Mouse (Mus musculus): ENCODE results near the gene Mrpl9. TPM values are rescaled to one million over a fixed set of nuclear protein-coding genes. Genes with fewer than 3 reads are reported as not detected.

Mrpl9 gene
- polyA plus RNA-seq, 1 experiment: 47.5 TPM

GRCm38 (mm10) chr3:94402451-94402850 is 40.7 kb upstream of the Mrpl9 start:
- 88% methylated on average over 8 of the region's 8 CpGs for WGBS
- no peak for DNase-seq
- Histone ChIP-seq H3K27me3 (ENCODE audit: control insufficient read depth, insufficient read depth, low read length) (no peaks in the 10 kb centered on the region), H3K4me3 (ENCODE audit: control insufficient read depth, insufficient read depth, low read length) (no peak overlapping the region), H3K4me1 (replicated peaks; ENCODE audit: control insufficient read depth, insufficient read depth, low read length) (peaks cover 48% of the 10 kb centered on the region), H3K36me3 (ENCODE audit: control insufficient read depth, insufficient read depth, low read length) (no peaks in the 10 kb centered on the region; the same call in 1 of the 2 replicates), H3K27ac (ENCODE audit: control insufficient read depth, insufficient read depth, low read length) (no peak overlapping the region)
- TF ChIP-seq POLR2A (IDR thresholded peaks at IDR 0.05; ENCODE audit: control insufficient read depth, extremely low read depth, insufficient read depth, low read length, poor library complexity): no peak
- TF ChIP-seq CTCF (IDR thresholded peaks at IDR 0.05; ENCODE audit: borderline replicate concordance, control insufficient read depth, extremely low read depth, insufficient read depth, low read length, poor library complexity): no peak

- Histone ChIP-seq H3K27me3 (ENCODE audit: control insufficient read depth, insufficient read depth, low read length) (no peaks in the 10 kb centered on the region), H3K4me1 (replicated peaks; ENCODE audit: control insufficient read depth, insufficient read depth, low read length) (peaks cover 34% of the 10 kb centered on the region), H3K4me3 (ENCODE audit: control insufficient read depth, insufficient read depth, low read length) (no peak overlapping the region), H3K36me3 (ENCODE audit: control insufficient read depth, insufficient read depth, low read length) (no peaks in the 10 kb centered on the region), H3K27ac (ENCODE audit: control insufficient read depth, insufficient read depth, low read length) (no peak overlapping the region)
- TF ChIP-seq CTCF (IDR thresholded peaks at IDR 0.05; ENCODE audit: borderline replicate concordance, control insufficient read depth, extremely low read depth, insufficient read depth, low read length, poor library complexity) (no peak), POLR2A (IDR thresholded peaks at IDR 0.05; ENCODE audit: control insufficient read depth, extremely low read depth, insufficient read depth, low read length, poor library complexity) (0 out of 2 replicates have a peak, but pooled peaks have one; percentile 8)
- peak; percentile 48 for DNase-seq
- 52% methylated on average over 7 of the region's 7 CpGs for WGBS
Measured at GRCm38 (mm10) chr3:94404366-94405054, 38.6 kb upstream of the Mrpl9 start.

- no peaks in the 10 kb centered on the region for H3K27me3 ChIP-seq (ENCODE audit: control insufficient read depth, insufficient read depth, low read length)
- no peak for DNase-seq
- H3K27ac ChIP-seq (ENCODE audit: control insufficient read depth, insufficient read depth, low read length): no peak overlapping the region
- no peak overlapping the region for H3K4me3 ChIP-seq (ENCODE audit: control insufficient read depth, insufficient read depth, low read length)
- no peak for TF ChIP-seq CTCF (IDR thresholded peaks at IDR 0.05; ENCODE audit: borderline replicate concordance, control insufficient read depth, extremely low read depth, insufficient read depth, low read length, poor library complexity)
- no peak for TF ChIP-seq POLR2A (IDR thresholded peaks at IDR 0.05; ENCODE audit: control insufficient read depth, extremely low read depth, insufficient read depth, low read length, poor library complexity)
- H3K4me1 ChIP-seq (replicated peaks; ENCODE audit: control insufficient read depth, insufficient read depth, low read length): peaks cover 28% of the 10 kb centered on the region
- no peaks in the 10 kb centered on the region for H3K36me3 ChIP-seq (ENCODE audit: control insufficient read depth, insufficient read depth, low read length)
- 87% methylated on average over 4 of the region's 4 CpGs for WGBS
Measured at GRCm38 (mm10) chr3:94405561-94405960, 37.6 kb upstream of the Mrpl9 start.

DNA sequence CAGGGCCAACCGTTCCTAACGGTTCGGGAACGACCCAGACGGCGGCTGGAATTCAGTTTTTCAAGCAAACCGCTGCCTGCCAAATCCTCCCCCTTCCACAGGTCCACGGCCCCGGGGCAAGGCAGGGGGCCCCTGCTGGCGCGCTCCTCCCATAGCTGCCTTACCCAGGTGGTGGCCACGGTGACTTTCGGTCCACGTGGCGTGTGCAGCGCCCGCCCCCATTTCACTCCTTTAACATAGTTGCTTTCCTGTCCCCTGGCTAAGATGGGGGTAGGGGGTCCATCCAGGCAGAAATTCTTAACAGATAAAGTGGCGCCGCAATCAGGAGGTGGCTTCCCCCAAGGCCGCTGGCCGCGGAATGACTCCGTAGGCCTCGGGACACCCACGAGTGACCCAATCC is 30.6 kb upstream of the Mrpl9 start:
- Histone ChIP-seq H3K4me1 (replicated peaks; ENCODE audit: control insufficient read depth, insufficient read depth, low read length) (peaks cover 10% of the 10 kb centered on the region), H3K36me3 (ENCODE audit: control insufficient read depth, insufficient read depth, low read length) (no peaks in the 10 kb centered on the region), H3K27ac (ENCODE audit: control insufficient read depth, insufficient read depth, low read length) (peak overlapping the region; percentile 27; the same call in 1 of the 2 replicates), H3K4me3 (ENCODE audit: control insufficient read depth, insufficient read depth, low read length) (peak overlapping the region; percentile 52), H3K27me3 (ENCODE audit: control insufficient read depth, insufficient read depth, low read length) (no peaks in the 10 kb centered on the region)
- WGBS: 5% methylated on average over 25 of the region's 25 CpGs
- TF ChIP-seq CTCF (IDR thresholded peaks at IDR 0.05; ENCODE audit: borderline replicate concordance, control insufficient read depth, extremely low read depth, insufficient read depth, low read length, poor library complexity) (no peak), POLR2A (IDR thresholded peaks at IDR 0.05; ENCODE audit: control insufficient read depth, extremely low read depth, insufficient read depth, low read length, poor library complexity) (no peak)
- DNase-seq: no peak

- peaks cover 10% of the 10 kb centered on the region for H3K4me1 ChIP-seq (replicated peaks; ENCODE audit: control insufficient read depth, insufficient read depth, low read length)
- H3K27me3 ChIP-seq (ENCODE audit: control insufficient read depth, insufficient read depth, low read length): no peaks in the 10 kb centered on the region
- peak within 1 kb of the TSS; percentile 27; the same call in 1 of the 2 replicates for H3K27ac ChIP-seq (ENCODE audit: control insufficient read depth, insufficient read depth, low read length)
- TF ChIP-seq POLR2A (IDR thresholded peaks at IDR 0.05; ENCODE audit: control insufficient read depth, extremely low read depth, insufficient read depth, low read length, poor library complexity) (peak; percentile 92), CTCF (IDR thresholded peaks at IDR 0.05; ENCODE audit: borderline replicate concordance, control insufficient read depth, extremely low read depth, insufficient read depth, low read length, poor library complexity) (peak; percentile 72; the same call in 1 of the 2 replicates)
- DNase-seq: peak; percentile 96
- no peaks in the 10 kb centered on the region for H3K36me3 ChIP-seq (ENCODE audit: control insufficient read depth, insufficient read depth, low read length)
- WGBS: 6% methylated on average over 52 of the region's 52 CpGs
- peak within 1 kb of the TSS; percentile 52 for H3K4me3 ChIP-seq (ENCODE audit: control insufficient read depth, insufficient read depth, low read length)
Measured at GRCm38 (mm10) chr3:94413031-94413679, 30.0 kb upstream of the Mrpl9 start, which contains the start of gene Tdrkh. Gene Tdrkh (plus strand): TSS chr3:94413273.

DNA sequence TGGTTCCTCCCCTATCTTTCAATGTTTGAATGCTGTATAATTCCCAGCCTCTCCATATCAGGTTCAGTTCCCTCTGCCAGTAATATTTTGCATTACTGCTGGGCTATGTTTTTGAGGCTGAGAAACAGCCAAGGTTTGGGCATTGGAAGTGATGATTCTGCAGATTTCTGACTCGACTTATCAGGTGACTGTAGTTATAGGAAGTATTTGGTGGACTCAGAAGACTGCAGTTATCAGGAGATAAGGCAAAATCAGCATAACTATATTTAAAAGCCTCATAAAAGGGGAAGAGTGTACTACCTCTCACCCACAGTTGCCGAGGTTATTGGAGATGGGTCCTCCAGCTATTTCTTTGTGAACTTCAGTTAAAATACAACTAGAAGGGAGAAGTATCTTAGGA is 12.1 kb upstream of the Mrpl9 start:
- no peak for DNase-seq
- Histone ChIP-seq H3K36me3 (ENCODE audit: control insufficient read depth, insufficient read depth, low read length) (peaks cover 3% of the 10 kb centered on the region; the same call in 1 of the 2 replicates), H3K27me3 (ENCODE audit: control insufficient read depth, insufficient read depth, low read length) (no peaks in the 10 kb centered on the region), H3K4me1 (replicated peaks; ENCODE audit: control insufficient read depth, insufficient read depth, low read length) (no peaks in the 10 kb centered on the region), H3K27ac (ENCODE audit: control insufficient read depth, insufficient read depth, low read length) (no peak overlapping the region), H3K4me3 (ENCODE audit: control insufficient read depth, insufficient read depth, low read length) (no peak overlapping the region)
- no peak for TF ChIP-seq POLR2A (IDR thresholded peaks at IDR 0.05; ENCODE audit: control insufficient read depth, extremely low read depth, insufficient read depth, low read length, poor library complexity)
- no peak for TF ChIP-seq CTCF (IDR thresholded peaks at IDR 0.05; ENCODE audit: borderline replicate concordance, control insufficient read depth, extremely low read depth, insufficient read depth, low read length, poor library complexity)
- 36% methylated on average over 2 of the region's 2 CpGs for WGBS

All from thymus, adult 2 months (tissue).